Mouse (Mus musculus) megakaryocyte-erythroid progenitor cell, adult 5-6 weeks (primary cell): ENCODE results near the gene Gm9112. TPM values are rescaled to one million over a fixed set of nuclear protein-coding genes. Genes with fewer than 3 reads are reported as not detected.
"Not testable (repeated sequence)": the region's sequence is repeated elsewhere in the genome, so short reads cannot be mapped to it uniquely, and the experiment has no call there.

Experiments
- ATAC-seq: replicated peaks from 2 replicates; pipeline ENCODE4 v1.8.0; 2016; ENCODE audit warnings: mild to moderate bottlenecking, inconsistent platforms; ENCODE audit not compliant: severe bottlenecking, poor library complexity, low FRiP score, low TSS enrichment
- total RNA-seq, 2 experiments: library from RNA; stranded (forward) in 1 of 2; stranded (reverse) in 1 of 2; fragments of 200-1000, 215-1000 nt in 1 of 2; fragments of >200 nt in 1 of 2; fragmentation: Nextera tagmentation in 1 of 2; gene quantifications; 2 replicates each; pipeline ENCODE4 v1.2.3; 2014 to 2017

The Gm9112 gene
- total RNA-seq (2014; fragmentation: Nextera tagmentation) = not detected in 2 replicates
- total RNA-seq (2017) = not detected in 2 replicates

DNA sequence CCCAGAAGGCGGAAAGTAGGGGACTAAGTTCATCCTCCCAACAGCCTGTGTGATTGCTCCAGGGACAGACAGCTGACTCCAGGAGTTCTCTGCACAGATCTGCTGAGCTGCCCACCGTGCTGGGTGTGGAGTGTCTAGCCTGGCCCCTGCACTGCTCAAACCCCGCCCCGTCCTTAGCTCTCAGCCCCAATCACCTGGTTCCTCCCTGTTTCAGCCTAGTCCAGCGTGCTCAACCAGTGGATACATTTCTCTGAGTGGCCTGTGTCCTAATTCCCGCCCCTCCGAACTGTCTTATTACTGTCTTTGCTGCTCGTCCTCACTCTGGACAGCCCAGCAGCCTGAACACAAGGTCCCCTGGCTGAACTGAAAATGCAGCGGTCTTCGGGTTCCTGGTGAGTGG, at the start of gene Gm9112, which contains the start of gene Dmrtc1b:
Gm9112 (minus strand) TSS at position 101 of the 400 bp plus-strand sequence.
Dmrtc1b (plus strand) TSS at position 331 of the 400 bp plus-strand sequence.
- ATAC-seq = not testable (repeated sequence)

- not testable (repeated sequence) for ATAC-seq
Observed at GRCm38 (mm10) chrX:102724226-102724625, 16.8 kb upstream of the Gm9112 start.

GRCm38 (mm10) chrX:102700636-102701035, 6.8 kb downstream of the Gm9112 start:
- not testable (repeated sequence) for ATAC-seq

DNA sequence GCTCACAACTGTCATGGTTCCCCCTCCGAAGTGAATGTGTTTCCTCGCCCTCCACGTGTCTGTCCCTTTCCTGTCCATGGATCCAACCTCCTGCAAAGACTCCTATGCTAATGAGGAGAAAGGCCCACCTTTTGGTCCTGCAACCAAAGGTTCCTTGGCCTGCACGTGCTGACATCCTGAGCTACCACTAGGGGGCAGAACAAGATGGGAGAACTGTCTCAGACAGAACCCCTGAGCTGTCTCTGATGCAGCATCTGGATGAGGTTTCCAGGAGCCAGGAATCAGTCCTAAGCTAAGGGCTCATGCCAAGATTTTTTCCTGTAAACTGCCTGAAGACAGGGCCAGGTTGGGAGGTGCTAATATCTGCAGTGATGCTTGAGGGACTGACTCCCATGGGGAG, 18.2 kb downstream of the Gm9112 start:
- peak; percentile 61; the same call in 1 of the 2 replicates for ATAC-seq

DNA sequence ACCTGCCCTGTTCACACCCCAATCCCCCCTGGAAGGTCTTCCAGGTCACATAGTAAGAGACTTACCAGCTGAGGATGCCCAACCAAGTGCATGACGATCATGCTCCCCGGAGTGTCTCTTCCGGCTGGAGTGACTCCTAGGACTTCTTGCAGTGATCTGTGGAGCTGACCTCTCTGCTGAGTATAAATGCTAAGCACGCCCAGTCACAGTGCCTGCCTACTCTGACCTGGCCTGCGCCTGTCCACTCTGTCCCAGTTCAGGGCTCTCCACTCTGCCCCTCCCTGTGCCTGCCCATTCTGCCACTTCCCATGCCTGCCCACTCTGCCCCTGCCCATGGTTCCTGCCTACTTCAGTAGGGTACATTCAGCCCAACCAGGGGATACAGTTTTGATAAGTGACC, 20.6 kb downstream of the Gm9112 start, which contains the start of gene Gm3880:
Gm3880 (minus strand) TSS at position 101 of the 400 bp plus-strand sequence.
- ATAC-seq = not testable (repeated sequence)

- ATAC-seq = not testable (repeated sequence)
Observed at GRCm38 (mm10) chrX:102684706-102685105, 22.7 kb downstream of the Gm9112 start.

- ATAC-seq = no peak
Observed at GRCm38 (mm10) chrX:102666641-102667040, 40.8 kb downstream of the Gm9112 start.

GRCm38 (mm10) chrX:102660712-102661111, 46.7 kb downstream of the Gm9112 start:
- ATAC-seq = no peak

Other genes with a start within 250 kb of the Gm9112 start
- gene Hdac8, start 202.3 kb downstream of the Gm9112 start, total RNA-seq (2014; fragmentation: Nextera tagmentation) = 12.5 and 22.4 TPM in 2 replicates
- gene Hdac8, start 202.3 kb downstream of the Gm9112 start, total RNA-seq (2017) = 8.7 and 16.5 TPM in 2 replicates
- 2.4 and 3.0 TPM in 2 replicates for gene Phka1, start 63.4 kb downstream of the Gm9112 start, total RNA-seq (2014; fragmentation: Nextera tagmentation)
- gene Phka1, start 63.4 kb downstream of the Gm9112 start, total RNA-seq (2017) = 1.1 and 3.7 TPM in 2 replicates
- gene Gm3880, start 20.7 kb downstream of the Gm9112 start, total RNA-seq (2014; fragmentation: Nextera tagmentation) = not detected in 2 replicates
- gene Gm3880, start 20.7 kb downstream of the Gm9112 start, total RNA-seq (2017) = not detected in 2 replicates
- gene Dmrtc1b, start 230 bp upstream of the Gm9112 start, total RNA-seq (2014; fragmentation: Nextera tagmentation) = not detected in 2 replicates
- not detected in 2 replicates for gene Dmrtc1b, start 230 bp upstream of the Gm9112 start, total RNA-seq (2017)
- gene Dmrtc1c1, start 95.3 kb upstream of the Gm9112 start, total RNA-seq (2014; fragmentation: Nextera tagmentation) = not detected in 2 replicates
- not detected in 2 replicates for gene Dmrtc1c1, start 95.3 kb upstream of the Gm9112 start, total RNA-seq (2017)
- gene Dmrtc1c2, start 147.0 kb upstream of the Gm9112 start, total RNA-seq (2014; fragmentation: Nextera tagmentation) = not detected in 2 replicates
- gene Dmrtc1c2, start 147.0 kb upstream of the Gm9112 start, total RNA-seq (2017) = not detected in 2 replicates
- not detected in 2 replicates for gene 1700031F05Rik, start 160.3 kb upstream of the Gm9112 start, total RNA-seq (2014; fragmentation: Nextera tagmentation)
- not detected in 2 replicates for gene 1700031F05Rik, start 160.3 kb upstream of the Gm9112 start, total RNA-seq (2017)
- gene Dmrtc1a, start 201.1 kb upstream of the Gm9112 start, total RNA-seq (2014; fragmentation: Nextera tagmentation) = not detected in 2 replicates
- gene Dmrtc1a, start 201.1 kb upstream of the Gm9112 start, total RNA-seq (2017) = not detected in 2 replicates
- gene 1700011M02Rik, start 201.3 kb upstream of the Gm9112 start, total RNA-seq (2014; fragmentation: Nextera tagmentation) = not detected in 2 replicates
- gene 1700011M02Rik, start 201.3 kb upstream of the Gm9112 start, total RNA-seq (2017) = not detected in 2 replicates
- not detected in 2 replicates for gene 1700018G05Rik, start 220.7 kb upstream of the Gm9112 start, total RNA-seq (2014; fragmentation: Nextera tagmentation)
- gene 1700018G05Rik, start 220.7 kb upstream of the Gm9112 start, total RNA-seq (2017) = not detected in 2 replicates